Mouse (Mus musculus) c-Kit-negative CD71-positive TER-119-positive erythroid progenitor cells, embryonic 14.5 days (primary cell): ENCODE results near the gene Hist2h3c2.
"Not testable (repeated sequence)": the region's sequence is repeated elsewhere in the genome, so short reads cannot be mapped to it uniquely, and the experiment has no call there.

ENCODE experiments used
- DNase-seq: peaks from one replicate; pipeline ENCODE4 v3.0.0-alpha.2; 2013; ENCODE audit warnings: low read depth, low spot score

The Hist2h3c2 gene

DNA sequence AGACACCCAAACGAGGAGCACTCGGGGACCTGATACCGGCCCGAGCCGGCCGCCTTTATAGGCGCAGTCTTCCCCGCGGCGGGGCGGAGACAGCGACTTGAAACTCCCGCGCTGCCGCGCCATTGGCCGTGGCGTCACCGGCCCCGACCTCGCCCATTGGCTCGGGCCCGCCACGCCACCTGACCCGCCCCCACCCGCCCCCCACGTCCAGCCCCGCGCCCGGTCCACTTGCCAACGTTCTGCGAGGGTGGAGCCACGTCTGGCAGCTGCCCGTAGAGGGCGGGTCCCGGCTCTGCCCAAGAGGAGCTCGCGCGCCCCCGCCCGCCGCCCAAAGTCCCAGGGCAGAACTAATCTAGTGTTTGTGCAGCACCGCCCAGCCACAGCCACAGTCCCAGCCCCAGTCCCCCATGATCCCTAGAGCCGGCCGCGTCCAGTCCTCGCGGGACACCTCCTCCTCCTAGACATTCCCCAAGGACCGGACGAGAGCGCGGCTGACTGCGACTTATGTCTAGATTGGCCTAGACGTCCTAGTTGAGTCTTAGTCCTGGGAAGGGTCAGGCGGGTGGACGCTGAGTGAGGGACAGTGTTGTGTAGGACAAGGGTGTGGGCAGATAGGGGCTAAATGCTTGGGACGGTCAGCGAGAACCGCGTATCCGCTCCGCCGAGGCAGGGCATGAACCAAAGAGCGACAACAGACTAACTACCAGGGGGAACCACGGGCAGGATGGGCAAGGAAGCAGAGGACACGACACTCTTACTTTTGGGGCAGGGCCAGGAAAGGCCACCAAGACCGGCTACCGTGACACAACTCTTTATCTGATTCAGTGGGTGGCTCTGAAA, at the start of gene Hist2h3c2:
Gene Hist2h3c2, minus strand, starts transcription at position 174 of the 840 bp plus-strand sequence.
- not testable (repeated sequence) for DNase-seq

- DNase-seq: not testable (repeated sequence)
Measured at GRCm38 (mm10) chr3:96287334-96287733, 48.4 kb upstream of the Hist2h3c2 start.

DNA sequence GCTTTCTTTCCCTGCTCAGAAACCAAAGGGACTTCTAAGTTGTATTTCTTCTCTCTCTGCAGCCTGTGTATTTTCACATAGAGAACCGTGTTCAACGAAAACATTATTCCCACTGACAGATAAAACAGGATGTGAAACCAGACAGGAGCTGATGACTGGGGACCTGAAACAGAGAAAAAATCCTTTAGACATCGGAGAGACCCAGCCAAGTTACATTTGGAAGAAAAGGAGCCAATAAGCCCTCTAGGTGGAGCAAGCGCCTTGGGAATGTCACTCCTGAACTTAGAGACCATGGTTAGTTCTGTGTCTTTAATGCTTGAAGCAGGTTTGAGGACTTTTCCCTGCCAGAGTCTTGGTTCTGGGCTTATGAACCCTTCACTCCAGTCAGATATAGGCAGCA, 45.5 kb upstream of the Hist2h3c2 start:
- no peak for DNase-seq

DNA sequence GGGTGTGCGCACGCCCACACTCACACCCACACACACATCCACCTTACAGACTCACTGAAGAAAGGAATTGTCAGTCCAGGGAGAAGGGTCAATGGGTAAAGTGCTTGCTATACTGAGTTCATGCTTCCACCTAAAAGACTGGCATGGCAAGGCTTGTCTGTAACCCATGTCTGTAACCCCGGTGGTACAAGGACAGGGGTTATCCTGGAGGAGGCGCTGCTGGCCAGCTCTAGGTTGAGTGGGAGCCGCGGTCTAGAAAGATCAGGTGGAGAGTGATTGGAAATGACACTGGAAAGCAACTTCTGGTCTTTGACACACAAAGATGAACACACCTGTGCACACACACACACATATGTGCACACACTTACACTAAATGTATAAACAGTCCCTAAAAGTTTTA, 41.7 kb upstream of the Hist2h3c2 start:
- DNase-seq: no peak

- DNase-seq: peak; percentile 63
Measured at GRCm38 (mm10) chr3:96277800-96278624, 39.1 kb upstream of the Hist2h3c2 start.

- DNase-seq: no peak
Measured at GRCm38 (mm10) chr3:96277428-96277799, 38.5 kb upstream of the Hist2h3c2 start.

DNA sequence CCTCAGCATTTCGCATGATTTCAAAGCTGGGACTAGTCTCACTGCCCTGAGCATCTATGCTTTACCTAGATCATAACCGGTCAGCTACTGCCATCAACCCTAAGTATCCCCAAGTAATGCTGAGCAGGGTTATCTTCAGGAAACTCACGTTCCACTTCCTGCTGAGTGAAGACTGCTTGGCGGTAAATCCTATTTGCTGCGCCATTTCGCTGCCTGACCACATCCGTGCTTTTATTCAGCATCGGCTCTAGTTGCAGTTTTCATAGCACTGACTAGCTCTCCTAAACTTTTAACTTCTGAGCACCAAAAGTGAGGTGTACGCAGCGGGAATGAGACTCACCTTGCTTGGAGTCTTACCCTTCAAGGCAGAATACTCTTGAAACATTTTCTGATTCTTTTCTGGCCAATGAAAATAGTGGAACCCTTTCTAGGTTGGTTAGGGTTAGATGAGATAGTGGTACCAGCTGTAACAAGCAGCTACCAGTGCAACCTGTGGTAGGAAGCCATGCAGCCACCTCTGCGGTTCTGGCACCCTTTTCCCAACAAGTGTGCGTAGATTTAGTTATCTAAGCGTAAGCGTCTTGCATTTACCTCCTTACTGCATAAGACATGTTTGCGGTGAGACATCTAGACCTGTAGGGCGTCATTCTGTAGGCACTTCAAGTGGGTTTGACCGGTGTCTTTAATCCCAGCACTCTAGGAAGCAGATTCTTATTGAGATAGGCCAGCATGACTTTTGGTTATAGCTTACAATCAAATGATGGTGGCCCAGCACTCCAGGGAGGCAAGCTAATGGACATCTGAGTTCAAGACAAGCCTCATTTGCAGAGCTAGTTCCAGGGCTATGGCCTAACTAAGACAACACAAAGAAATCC, 34.9 kb upstream of the Hist2h3c2 start:
- peak; percentile 56 for DNase-seq

GRCm38 (mm10) chr3:96269511-96270474, 30.9 kb upstream of the Hist2h3c2 start, which contains the start of gene Hist2h2bb:
Gene Hist2h2bb (plus strand): TSS chr3:96269752.
- DNase-seq: peak; percentile 97

- DNase-seq: not testable (repeated sequence)
Measured at GRCm38 (mm10) chr3:96268776-96269378, 29.9 kb upstream of the Hist2h3c2 start.

DNA sequence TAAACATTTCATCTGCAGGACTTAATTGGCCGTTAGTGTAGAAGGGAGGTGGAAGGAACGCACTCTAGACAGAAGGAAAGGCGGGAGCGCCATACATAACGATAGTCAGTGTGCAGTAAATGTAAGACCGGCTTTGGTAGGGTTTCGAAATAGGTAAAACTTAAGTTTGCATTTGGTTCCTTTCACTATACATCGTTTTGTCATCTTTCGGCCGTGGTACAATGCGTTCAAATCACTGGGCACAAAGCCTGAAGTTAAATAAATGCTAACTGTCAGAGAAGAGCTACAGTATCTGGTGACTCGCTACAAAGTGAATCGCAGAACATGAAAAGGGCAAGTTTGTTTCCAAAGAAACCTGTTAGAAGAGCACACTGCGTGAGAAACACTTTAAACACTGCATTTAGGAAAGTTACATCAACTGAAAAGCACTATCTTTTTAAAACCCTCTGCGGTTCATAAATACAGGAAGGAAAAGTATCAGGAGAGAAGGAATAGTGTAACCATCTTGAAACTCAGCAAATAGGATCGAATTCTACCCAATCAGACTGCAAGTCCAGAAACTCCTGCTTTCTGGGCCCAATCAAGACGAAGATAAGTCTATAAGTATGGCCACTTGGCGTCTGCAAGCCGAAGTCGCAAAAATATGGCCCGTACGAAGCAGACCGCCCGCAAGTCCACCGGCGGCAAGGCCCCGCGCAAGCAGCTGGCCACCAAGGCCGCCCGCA, 29.3 kb upstream of the Hist2h3c2 start, which contains the start of gene Hist2h3b:
Gene Hist2h3b, plus strand, starts transcription at position 604 of the 725 bp plus-strand sequence.
- peak; percentile 76 for DNase-seq

GRCm38 (mm10) chr3:96267541-96267940, 28.6 kb upstream of the Hist2h3c2 start:
- no peak for DNase-seq

DNA sequence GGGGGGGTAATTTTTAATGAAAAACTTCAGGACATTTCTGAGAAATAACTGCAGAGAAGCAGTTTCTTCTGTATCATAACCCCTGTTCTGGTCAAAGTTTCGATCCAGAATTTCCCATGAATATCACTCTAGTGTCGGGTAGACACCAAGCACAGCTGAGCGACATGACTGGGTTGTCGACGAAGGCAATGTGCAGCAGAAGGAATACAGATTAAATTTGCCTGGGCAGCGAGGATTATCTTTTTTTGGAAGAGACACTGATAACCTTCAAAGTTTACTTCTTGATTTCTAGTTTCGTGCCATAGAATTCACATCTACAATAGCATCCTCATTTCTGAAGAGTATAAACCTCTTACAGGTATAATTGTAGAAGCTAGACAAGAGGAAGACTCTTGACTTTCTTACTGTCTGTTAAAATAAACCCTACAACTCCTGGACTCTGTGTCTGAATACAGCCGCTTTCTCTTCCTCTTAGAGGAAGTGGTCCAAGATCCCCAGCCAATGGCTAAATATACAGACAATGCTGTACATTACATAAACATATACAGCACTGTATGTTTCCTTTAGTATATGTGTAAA, 27.3 kb upstream of the Hist2h3c2 start:
- no peak for DNase-seq

- no peak for DNase-seq
Measured at GRCm38 (mm10) chr3:96264404-96264949, 25.6 kb upstream of the Hist2h3c2 start.

- no peak for DNase-seq
Measured at GRCm38 (mm10) chr3:96263558-96264403, 24.9 kb upstream of the Hist2h3c2 start.

- DNase-seq: peak; percentile 96
Measured at GRCm38 (mm10) chr3:96262979-96263550, 24.1 kb upstream of the Hist2h3c2 start, which contains the start of gene Hist2h4. Gene Hist2h4 (minus strand): TSS chr3:96263311.

GRCm38 (mm10) chr3:96262216-96262875, 23.4 kb upstream of the Hist2h3c2 start:
- peak; percentile 79 for DNase-seq
